ENCODE assay signal across 11 mouse cellular contexts in genomic region chr13:35036486-35036885, GRCm38 (mm10).
"Had no signal": no experiment of that assay in that cellular context is flagged by ENCODE, and none has a peak within 500 bp of the region (broad histone marks: within the 10 kb centered on the region; RNA-seq: fewer than 3 reads in every experiment).

No protein-coding gene starts in this region.

- H3K9ac ChIP-seq: limb, embryonic 15.5 days; liver, embryonic 14.5 days; midbrain, embryonic 12.5 days; neural tube, embryonic 13.5 days had no signal

- ATAC-seq: midbrain, embryonic 16.5 days had no signal

- H3K36me3 ChIP-seq: limb, embryonic 15.5 days; midbrain, embryonic 12.5 days; neural tube, embryonic 13.5 days had no signal

- H3K9me3 ChIP-seq: limb, embryonic 15.5 days; midbrain, embryonic 12.5 days; neural tube, embryonic 13.5 days had no signal

- H3K4me1 ChIP-seq: limb, embryonic 15.5 days; midbrain, embryonic 12.5 days had no signal

- H3K4me2 ChIP-seq: limb, embryonic 15.5 days; midbrain, embryonic 12.5 days; neural tube, embryonic 13.5 days had no signal

- H3K4me3 ChIP-seq: limb, embryonic 15.5 days; midbrain, embryonic 12.5 days; neural tube, embryonic 13.5 days had no signal

- DNase-seq: layer of hippocampus, adult 9-11 months; layer of hippocampus, postnatal 36 days; lung, adult 18-20 months; retina, postnatal 1 day; right cerebral cortex, postnatal 4 days; spleen, adult 18-20 months had no signal

- H3K27ac ChIP-seq: limb, embryonic 15.5 days; liver, embryonic 14.5 days; midbrain, embryonic 12.5 days; neural tube, embryonic 13.5 days had no signal

- H3K27me3 ChIP-seq: limb, embryonic 15.5 days; midbrain, embryonic 12.5 days; neural tube, embryonic 13.5 days had no signal
